ENCODE assay signal across 8 mouse cellular contexts in genomic region chr13:48668976-48669534, GRCm38 (mm10). TPM values are rescaled to one million over a fixed set of nuclear protein-coding genes. Genes with fewer than 3 reads are reported as not detected.
DNase-seq lines count a peak whose midpoint lies in the region; ATAC-seq and TF ChIP-seq lines count a peak whose summit lies in the region.

No protein-coding gene starts in this region.

- peak overlapping the region; percentile 62 for H3K4me2 ChIP-seq in heart, embryonic 15.5 days
- H3K4me2 ChIP-seq in liver, postnatal 0 days (ENCODE audit: low read depth, low read length) = peak overlapping the region; percentile 45

- peak; percentile 21 to 36 for DNase-seq in cerebellum, postnatal 25 days
- no peak for DNase-seq in cerebellum, postnatal 4 days (ENCODE audit: low spot score in 2 of 2)
- DNase-seq in R1 (ENCODE audit: low read depth, low spot score) = peak; percentile 27
- DNase-seq in liver, postnatal 0 days = no peak
- DNase-seq in adrenal gland, adult 18-20 months (ENCODE audit: low spot score in 2 of 2) = no peak
- DNase-seq in frontal cortex, postnatal 10 days (ENCODE audit: low spot score in 2 of 2) = no peak
- DNase-seq in adrenal gland, postnatal 10 days = no peak

- no peak overlapping the region for H3K27ac ChIP-seq in heart, embryonic 15.5 days
- no peak overlapping the region for H3K27ac ChIP-seq in liver, postnatal 0 days (ENCODE audit: low read depth)

- no peaks in the 10 kb centered on the region for H3K36me3 ChIP-seq in heart, embryonic 15.5 days
- no peaks in the 10 kb centered on the region for H3K36me3 ChIP-seq in liver, postnatal 0 days (replicated peaks; ENCODE audit: insufficient read depth, low read length)

- H3K9me3 ChIP-seq in heart, embryonic 15.5 days (replicated peaks) = no peaks in the 10 kb centered on the region
- H3K9me3 ChIP-seq in liver, postnatal 0 days (ENCODE audit: low read length) = no peaks in the 10 kb centered on the region

- peaks cover 96% of the 10 kb centered on the region for H3K27me3 ChIP-seq in heart, embryonic 15.5 days
- H3K27me3 ChIP-seq in liver, postnatal 0 days (ENCODE audit: insufficient read depth, low read length) = peaks cover 92% of the 10 kb centered on the region

- ATAC-seq in heart, embryonic 15.5 days (replicated peaks; ENCODE audit: insufficient number of reproducible peaks, insufficient read depth, low FRiP score, low read depth) = no peak
- no peak for ATAC-seq in liver, postnatal 0 days

- under 1% methylated on average over 34 of the region's 34 CpGs for WGBS in heart, embryonic 15.5 days
- 1% methylated on average over 32 of the region's 34 CpGs for WGBS in liver, postnatal 0 days (ENCODE audit: insufficient replicate concordance)

- H3K9ac ChIP-seq in heart, embryonic 15.5 days = peak overlapping the region; percentile 6; the same call in 1 of the 2 replicates
- no peak overlapping the region for H3K9ac ChIP-seq in liver, postnatal 0 days (replicated peaks)

- no peak for TF ChIP-seq CTCF in liver, postnatal 0 days (IDR thresholded peaks at IDR 0.05; ENCODE audit: low read depth)

- peaks cover 43% of the 10 kb centered on the region for H3K4me1 ChIP-seq in heart, embryonic 15.5 days (replicated peaks)
- H3K4me1 ChIP-seq in liver, postnatal 0 days (ENCODE audit: insufficient read depth) = peaks cover 8% of the 10 kb centered on the region; the same call in 1 of the 2 replicates

- no peak for TF ChIP-seq EP300 in liver, postnatal 0 days (IDR thresholded peaks at IDR 0.05; ENCODE audit: low read depth)

- peak overlapping the region; percentile 40 for H3K4me3 ChIP-seq in heart, embryonic 15.5 days
- peak overlapping the region; percentile 22; the same call in 1 of the 2 replicates for H3K4me3 ChIP-seq in liver, postnatal 0 days (ENCODE audit: low read depth, low read length)

RNA-seq across cellular contexts. Expression of gene Barx1, which starts 6.3 kb away (rescaled TPM):
- 0.20 and 0.48 TPM in 2 replicates for polyA plus RNA-seq in heart, embryonic 15.5 days (2015; fragmentation: Nextera tagmentation; extraction: Ambion mirVana)
- polyA plus RNA-seq in liver, postnatal 0 days (2015; fragmentation: Nextera tagmentation; extraction: Ambion mirVana) = 0.25 and 0.37 TPM in 2 replicates
- not detected for total RNA-seq in adrenal gland, adult 18-20 months (2021)
- under 1 TPM in 1 of 2 experiments, not detected in 1; 0.27 TPM for total RNA-seq in adrenal gland, postnatal 10 days (2021)

RNA-seq across cellular contexts. Expression of gene Ptpdc1, which starts 43.6 kb away (rescaled TPM):
- 4.6 and 7.4 TPM in 2 replicates for polyA plus RNA-seq in heart, embryonic 15.5 days (2015; fragmentation: Nextera tagmentation; extraction: Ambion mirVana)
- 0.56 and 0.58 TPM in 2 replicates for polyA plus RNA-seq in liver, postnatal 0 days (2015; fragmentation: Nextera tagmentation; extraction: Ambion mirVana)
- total RNA-seq in adrenal gland, adult 18-20 months (2021) = 1 to 10 TPM; 5.0 to 6.3 TPM
- 10 to 100 TPM in 1 of 2 experiments, 1 to 10 TPM in 1; 7.5 to 11.8 TPM for total RNA-seq in adrenal gland, postnatal 10 days (2021)

Comparison
In these comparisons a context has a peak if more than half of its experiments do, and no peak if none do; other contexts are left out.
1. DNase-seq: peak in cerebellum, postnatal 25 days (2 of 2) and R1 (single experiment); none in cerebellum, postnatal 4 days (0 of 2), liver, postnatal 0 days (single experiment), adrenal gland, adult 18-20 months (0 of 2), frontal cortex, postnatal 10 days (0 of 2) and adrenal gland, postnatal 10 days (single experiment).